Mouse (Mus musculus): ENCODE measurements around the gene Olfr548-ps1. TPM values are rescaled to one million over a fixed set of nuclear protein-coding genes. Genes with fewer than 3 reads are reported as not detected.

Olfr548-ps1 gene
- not detected for total RNA-seq (2023)

GRCm38 (mm10) chr7:102540596-102540995 is at the start of gene Olfr548-ps1:
Gene Olfr548-ps1, plus strand, starts transcription at chr7:102540896.

GRCm38 (mm10) chr7:102499473-102499872 is 41.2 kb upstream of the Olfr548-ps1 start, which contains the start of gene Olfr545:
Gene Olfr545, minus strand, starts transcription at chr7:102499573.

GRCm38 (mm10) chr7:102534449-102534848 is 6.2 kb upstream of the Olfr548-ps1 start, which contains the start of gene Olfr547:
Gene Olfr547, plus strand, starts transcription at chr7:102534749.

DNA sequence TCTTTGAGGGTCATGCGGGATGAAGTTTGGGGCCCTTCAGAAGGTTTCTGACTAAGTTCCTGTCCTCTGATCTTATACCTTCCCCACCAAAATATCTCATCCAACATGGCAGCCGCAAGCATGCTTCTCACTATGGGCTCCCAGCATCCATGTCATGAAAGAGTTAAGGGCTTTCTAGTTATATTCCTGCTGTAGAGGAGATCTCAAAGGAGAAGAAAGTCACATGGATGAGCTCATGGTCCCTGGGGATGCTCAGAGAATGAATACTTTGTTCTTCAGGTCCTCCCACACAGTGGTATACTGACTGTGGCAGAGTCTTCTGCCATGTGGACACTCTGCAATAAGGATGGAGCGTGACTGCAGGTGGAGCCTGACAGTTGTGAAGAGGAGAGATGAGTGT is 8.9 kb downstream of the Olfr548-ps1 start, which contains the start of gene Olfr549:
TSS of gene Olfr549 (plus strand) at position 301 of the 400 bp plus-strand sequence.

GRCm38 (mm10) chr7:102564999-102565997 is 24.6 kb downstream of the Olfr548-ps1 start, which contains the start of gene Trim21:
Gene Trim21, minus strand, starts transcription at chr7:102565486.

DNA sequence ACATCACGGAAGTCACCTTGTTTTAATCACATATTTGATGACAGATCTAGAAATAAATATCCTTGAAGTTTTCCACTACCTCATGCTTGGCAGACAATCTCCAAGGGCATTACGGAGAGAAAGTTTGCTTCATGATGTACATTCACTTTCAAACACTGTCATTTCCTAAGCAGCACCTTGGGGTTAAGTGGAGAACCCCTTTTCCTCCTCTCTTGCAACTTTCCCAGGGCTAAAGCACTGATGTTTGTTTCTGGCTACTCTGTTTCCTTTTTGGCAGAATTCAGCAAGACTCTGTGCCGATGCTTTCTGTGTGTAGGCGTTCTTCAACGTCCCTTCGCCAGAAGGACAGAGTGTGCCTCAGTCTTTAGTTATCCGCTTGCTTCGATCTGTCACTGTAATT is 30.4 kb downstream of the Olfr548-ps1 start, which contains the start of gene Olfr550:
TSS of gene Olfr550 (plus strand) at position 301 of the 400 bp plus-strand sequence.

GRCm38 (mm10) chr7:102591786-102592185 is 51.1 kb downstream of the Olfr548-ps1 start, which contains the start of gene Olfr551:
Gene Olfr551, minus strand, starts transcription at chr7:102591886.

Other genes starting within 250 kb of the Olfr548-ps1 start
- gene Rrm1, start 99.2 kb upstream of the Olfr548-ps1 start, total RNA-seq (2023) = 41.4 TPM
- gene Olfr543, start 59.2 kb upstream of the Olfr548-ps1 start, total RNA-seq (2023) = not detected
- not detected for gene Olfr544, start 52.6 kb upstream of the Olfr548-ps1 start, total RNA-seq (2023)
- gene Olfr545, start 41.3 kb upstream of the Olfr548-ps1 start, total RNA-seq (2023) = not detected
- not detected for gene Olfr547, start 6.1 kb upstream of the Olfr548-ps1 start, total RNA-seq (2023)
- not detected for gene Olfr549, start 9.0 kb downstream of the Olfr548-ps1 start, total RNA-seq (2023)
- gene Trim21, start 24.6 kb downstream of the Olfr548-ps1 start, total RNA-seq (2023) = 49.0 TPM
- not detected for gene Olfr550, start 30.5 kb downstream of the Olfr548-ps1 start, total RNA-seq (2023)
- gene Olfr551, start 51.0 kb downstream of the Olfr548-ps1 start, total RNA-seq (2023) = not detected
- not detected for gene Olfr552, start 56.9 kb downstream of the Olfr548-ps1 start, total RNA-seq (2023)
- gene Olfr553, start 77.3 kb downstream of the Olfr548-ps1 start, total RNA-seq (2023) = not detected
- gene Olfr554, start 97.5 kb downstream of the Olfr548-ps1 start, total RNA-seq (2023) = not detected
- gene Olfr555, start 117.9 kb downstream of the Olfr548-ps1 start, total RNA-seq (2023) = not detected
- not detected for gene Olfr556, start 124.0 kb downstream of the Olfr548-ps1 start, total RNA-seq (2023)
- 11.6 TPM for gene Trim68, start 146.4 kb downstream of the Olfr548-ps1 start, total RNA-seq (2023)
- not detected for gene Olfr557, start 155.0 kb downstream of the Olfr548-ps1 start, total RNA-seq (2023)
- gene Olfr558, start 161.3 kb downstream of the Olfr548-ps1 start, total RNA-seq (2023) = not detected
- not detected for gene Olfr33, start 178.2 kb downstream of the Olfr548-ps1 start, total RNA-seq (2023)
- gene Olfr559, start 186.6 kb downstream of the Olfr548-ps1 start, total RNA-seq (2023) = not detected
- gene Olfr560, start 218.5 kb downstream of the Olfr548-ps1 start, total RNA-seq (2023) = not detected
- gene Olfr78, start 218.6 kb downstream of the Olfr548-ps1 start, total RNA-seq (2023) = not detected
- not detected for gene Olfr561, start 230.3 kb downstream of the Olfr548-ps1 start, total RNA-seq (2023)